Mouse (Mus musculus) heart, postnatal 0 days (tissue): ENCODE data around the gene Cd163l1. TPM values are rescaled to one million over a fixed set of nuclear protein-coding genes. Genes with fewer than 3 reads are reported as not detected.

Experiments used
- ATAC-seq: fragments of 200-750 bp; cut with Nextera tagmentation; 2 replicates; pipeline ENCODE4 v1.8.0; 2017; ENCODE audit warnings: low read depth, moderate number of reproducible peaks, moderate library complexity; ENCODE audit not compliant: insufficient read depth
- DNase-seq: peaks from one replicate; pipeline ENCODE4 v3.0.0-alpha.2; 2016; ENCODE audit warnings: low spot score
- H3K27ac ChIP-seq: fragments of 300-500 bp; sonication (generic); 2 replicates; pipeline ENCODE4 v1.5.1; 2014; ENCODE audit warnings: low read depth, mild to moderate bottlenecking
- H3K27me3 ChIP-seq: fragments of 300-500 bp; sonication (generic); 2 replicates; pipeline ENCODE4 v1.6.1; 2014; ENCODE audit warnings: low read length, mixed read lengths; ENCODE audit not compliant: control insufficient read depth, insufficient read depth
- H3K36me3 ChIP-seq: fragments of 300-500 bp; sonication (generic); replicated peaks from 2 replicates; pipeline ENCODE4 v1.6.1; 2014; ENCODE audit warnings: low read length, mixed read lengths; ENCODE audit not compliant: control insufficient read depth, insufficient read depth
- H3K4me1 ChIP-seq: fragments of 300-500 bp; sonication (generic); 2 replicates; pipeline ENCODE4 v1.6.1; 2014; ENCODE audit warnings: antibody characterized with exemption; ENCODE audit not compliant: control insufficient read depth, insufficient read depth
- H3K4me2 ChIP-seq: fragments of 300-500 bp; sonication (generic); 2 replicates; pipeline ENCODE4 v1.6.1; 2014; ENCODE audit warnings: low read depth, mild to moderate bottlenecking, low read length, moderate library complexity
- H3K4me3 ChIP-seq: fragments of 300-500 bp; sonication (generic); 2 replicates; pipeline ENCODE4 v1.5.1; 2014; ENCODE audit warnings: low read depth, low read length
- H3K9ac ChIP-seq: fragments of 300-500 bp; sonication (generic); replicated peaks from 2 replicates; pipeline ENCODE4 v1.6.1; 2014; ENCODE audit warnings: low read depth, low read length, mixed read lengths
- H3K9me3 ChIP-seq: fragments of 300-500 bp; sonication (generic); replicated peaks from 2 replicates; pipeline ENCODE4 v1.6.1; 2016; ENCODE audit warnings: low read length; ENCODE audit not compliant: control insufficient read depth
- CTCF ChIP-seq: IDR thresholded peaks from 2 replicates; pipeline ENCODE4 v1.5.1; 2016; ENCODE audit warnings: antibody characterized with exemption, control low read depth, low read depth
- EP300 ChIP-seq: IDR thresholded peaks from 2 replicates; pipeline ENCODE4 v1.6.1; 2016; ENCODE audit warnings: antibody characterized with exemption, low read depth
- WGBS: fragments of 180-500 bp; shearing (Covaris S2); extraction: QIAGEN DNeasy Blood & Tissue Kit; methylation state at CpG from one replicate; pipeline ENCODE4 v1.1.7; 2014; 5-methylcytosine and 5-hydroxymethylcytosine counted together
- polyA plus RNA-seq: library from polyadenylated mRNA; unstranded; fragments of >200 nt; fragmentation: Nextera tagmentation; extraction: Ambion mirVana; gene quantifications from 2 replicates; pipeline ENCODE4 v1.2.1, GENCODE M21; 2015
- total RNA-seq: library from RNA; depleted of rRNA; stranded (reverse); fragments of >200 nt; gene quantifications from 2 replicates; pipeline ENCODE4 v1.2.3, GENCODE M21; 2014; ENCODE audit warnings: low replicate concordance

Cd163l1 gene
- total and polyA plus RNA-seq, 2 experiments from 2014 or later = not detected

DNA sequence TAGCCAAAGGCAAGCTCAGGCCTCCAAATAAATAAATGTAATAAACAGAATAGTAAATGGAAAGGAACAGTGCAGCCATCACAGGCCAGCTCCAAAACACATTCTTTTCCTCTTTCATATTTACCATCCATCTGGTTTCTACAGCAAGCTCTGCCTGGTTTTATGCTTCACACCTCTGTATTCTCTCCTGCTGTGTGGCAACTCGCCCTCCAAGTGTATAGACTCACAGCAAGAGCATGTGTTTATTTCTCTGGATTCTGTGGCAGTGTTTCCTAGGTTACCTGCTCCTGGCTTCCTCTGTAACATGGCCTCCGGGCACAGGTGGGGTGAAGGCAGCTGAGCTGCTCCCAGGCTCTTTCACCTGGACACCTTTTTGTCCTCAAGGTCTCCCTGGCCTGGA lies 25.6 kb upstream of the Cd163l1 start:
- Histone ChIP-seq H3K4me3 (no peak overlapping the region), H3K27ac (no peak overlapping the region), H3K4me1 (no peaks in the 10 kb centered on the region), H3K36me3 (no peaks in the 10 kb centered on the region), H3K27me3 (no peaks in the 10 kb centered on the region), H3K4me2 (no peak overlapping the region), H3K9ac (no peak overlapping the region), H3K9me3 (no peaks in the 10 kb centered on the region)
- TF ChIP-seq EP300 (no peak), CTCF (no peak)
- DNase-seq = no peak
- WGBS = 47% methylated on average over 2 of the region's 2 CpGs
- ATAC-seq = no peak

- Histone ChIP-seq H3K4me2 (no peak overlapping the region), H3K4me3 (no peak overlapping the region), H3K27ac (no peak overlapping the region), H3K27me3 (no peaks in the 10 kb centered on the region), H3K9ac (no peak overlapping the region), H3K9me3 (no peaks in the 10 kb centered on the region), H3K4me1 (no peaks in the 10 kb centered on the region), H3K36me3 (no peaks in the 10 kb centered on the region)
- DNase-seq (no peak), ATAC-seq (no peak)
- TF ChIP-seq CTCF = no peak
- TF ChIP-seq EP300 = no peak
- 62% methylated on average over 2 of the region's 2 CpGs for WGBS
Observed at GRCm38 (mm10) chr7:140192851-140193250, 25.2 kb upstream of the Cd163l1 start.

GRCm38 (mm10) chr7:140194031-140194430 lies 24.0 kb upstream of the Cd163l1 start:
- H3K4me2 ChIP-seq = no peak overlapping the region
- WGBS = 70% methylated on average over 4 of the region's 4 CpGs
- no peak overlapping the region for H3K4me3 ChIP-seq
- H3K27ac ChIP-seq = no peak overlapping the region
- no peak overlapping the region for H3K9ac ChIP-seq
- no peaks in the 10 kb centered on the region for H3K4me1 ChIP-seq
- H3K36me3 ChIP-seq = no peaks in the 10 kb centered on the region
- ATAC-seq (no peak), DNase-seq (no peak)
- H3K27me3 ChIP-seq = no peaks in the 10 kb centered on the region
- TF ChIP-seq EP300 (no peak), CTCF (no peak)
- H3K9me3 ChIP-seq = no peaks in the 10 kb centered on the region

DNA sequence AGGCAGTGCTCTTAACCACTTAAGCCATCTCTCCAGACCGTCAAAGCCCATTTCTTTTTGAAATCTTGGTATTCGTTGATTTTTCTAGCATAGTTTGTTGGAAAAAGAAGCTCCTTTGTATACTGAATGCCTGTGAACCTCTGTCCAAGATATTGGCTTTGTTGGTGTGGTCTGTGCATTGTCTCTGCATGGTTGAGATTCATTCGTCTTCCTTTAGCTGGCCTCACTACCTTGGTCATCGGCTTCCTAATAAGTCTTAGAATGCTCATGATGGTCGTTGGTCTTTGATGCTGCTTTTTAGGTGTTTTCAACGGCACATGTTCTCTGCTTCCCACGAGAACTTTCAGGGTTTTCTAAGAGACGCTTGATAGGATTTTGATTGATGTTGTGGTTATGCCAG lies 22.1 kb upstream of the Cd163l1 start:
- 66% methylated on average over 8 of the region's 8 CpGs for WGBS
- Histone ChIP-seq H3K4me1 (no peaks in the 10 kb centered on the region), H3K4me3 (no peak overlapping the region), H3K9me3 (no peaks in the 10 kb centered on the region), H3K9ac (no peak overlapping the region), H3K27ac (no peak overlapping the region), H3K36me3 (no peaks in the 10 kb centered on the region), H3K4me2 (no peak overlapping the region), H3K27me3 (no peaks in the 10 kb centered on the region)
- DNase-seq (no peak), ATAC-seq (no peak)
- no peak for TF ChIP-seq EP300
- TF ChIP-seq CTCF = no peak

- H3K9ac ChIP-seq = no peak overlapping the region
- no peaks in the 10 kb centered on the region for H3K27me3 ChIP-seq
- no peak overlapping the region for H3K27ac ChIP-seq
- H3K9me3 ChIP-seq = no peaks in the 10 kb centered on the region
- H3K4me1 ChIP-seq = no peaks in the 10 kb centered on the region
- TF ChIP-seq EP300 = no peak
- TF ChIP-seq CTCF = no peak
- 75% methylated on average over 4 of the region's 4 CpGs for WGBS
- no peak overlapping the region for H3K4me2 ChIP-seq
- no peak overlapping the region for H3K4me3 ChIP-seq
- ATAC-seq = no peak
- no peaks in the 10 kb centered on the region for H3K36me3 ChIP-seq
- DNase-seq = no peak
Observed at GRCm38 (mm10) chr7:140201090-140201489, 17.0 kb upstream of the Cd163l1 start.

GRCm38 (mm10) chr7:140205864-140206263 lies 12.2 kb upstream of the Cd163l1 start, which contains the start of gene Olfr524:
TSS of gene Olfr524 (minus strand) at chr7:140205964.
- Histone ChIP-seq H3K27ac (no peak within 1 kb of the TSS), H3K9ac (no peak within 1 kb of the TSS), H3K9me3 (no peaks in the 10 kb centered on the region), H3K4me2 (no peak within 1 kb of the TSS), H3K36me3 (no peaks in the 10 kb centered on the region), H3K27me3 (no peaks in the 10 kb centered on the region), H3K4me3 (no peak within 1 kb of the TSS), H3K4me1 (no peaks in the 10 kb centered on the region)
- ATAC-seq = no peak
- DNase-seq = no peak
- TF ChIP-seq CTCF = no peak
